Mouse (Mus musculus) natural killer cell, adult 2 months (primary cell): ENCODE data around the gene Pnkp.
"Not testable (repeated sequence)": the region's sequence is repeated elsewhere in the genome, so short reads cannot be mapped to it uniquely, and the experiment has no call there.

Source experiments
- DNase-seq, 2 experiments: peaks; one replicate each; pipeline ENCODE4 v3.0.0; 2022; ENCODE audit warnings: low spot score in 2 of 2

Gene Pnkp

DNA sequence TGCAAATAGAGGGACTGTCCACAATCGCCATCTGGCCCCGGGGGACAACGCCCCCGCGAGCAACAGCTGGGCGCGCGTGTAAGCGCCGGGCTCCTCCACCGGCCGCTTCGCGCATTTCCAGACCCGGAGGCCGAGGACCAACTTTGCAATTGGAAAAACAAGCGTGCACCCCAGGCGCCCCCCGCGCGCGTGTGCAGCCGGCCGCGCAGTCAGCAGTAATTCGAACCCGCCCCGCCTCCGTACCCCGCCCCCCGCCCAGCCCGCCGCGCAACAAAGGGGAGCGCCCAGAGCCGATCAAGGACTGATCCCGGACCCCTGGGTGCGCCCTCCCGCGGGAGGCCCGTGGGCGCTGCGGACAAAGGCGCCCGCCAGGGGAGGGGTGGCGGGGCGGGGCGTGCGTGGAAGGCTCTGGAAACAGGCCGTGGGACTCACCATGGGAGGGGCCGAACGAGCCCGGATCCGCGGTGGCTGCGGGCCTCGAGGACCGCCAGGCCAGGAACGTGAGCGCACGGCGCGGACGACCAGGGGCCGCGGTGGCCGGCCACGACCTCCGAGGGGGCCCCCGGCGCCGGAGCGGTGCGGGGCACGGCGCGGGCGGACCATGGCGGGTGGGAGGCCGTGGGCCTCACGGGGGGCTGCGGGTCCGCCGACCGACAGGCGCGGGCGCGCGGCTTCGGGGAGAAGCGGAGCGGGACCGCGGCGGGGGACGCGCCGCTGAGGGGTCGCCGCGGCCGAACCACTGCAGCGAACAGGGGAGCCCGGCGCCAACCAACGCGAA, 12.2 kb downstream of the Pnkp start:
- no peak for DNase-seq

- DNase-seq = peak; percentile 67 to 79
These were observed 13.0 kb downstream of the Pnkp start, which contains the start of gene Ptov1 for GRCm38 (mm10) chr7:44869697-44870528. Gene Ptov1 (minus strand): TSS chr7:44869788.

DNA sequence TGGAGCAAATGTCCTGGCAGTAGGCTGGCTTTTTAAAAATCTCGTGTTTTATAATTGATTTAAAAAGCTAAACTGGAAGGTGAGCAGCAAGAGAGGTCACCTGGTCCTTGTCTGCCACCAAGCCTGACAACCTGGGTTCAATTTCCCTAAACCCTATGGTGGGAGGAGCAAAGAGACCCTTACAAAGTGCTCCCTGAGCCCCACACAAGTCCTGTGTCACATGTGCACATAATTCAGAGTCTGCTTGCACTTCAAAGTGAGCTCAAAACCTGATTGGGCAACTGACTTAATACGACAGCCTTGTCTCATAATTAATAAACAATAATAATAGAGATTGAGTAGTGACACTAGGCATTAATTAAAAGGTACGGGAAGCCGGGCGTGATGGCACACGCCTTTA, 13.7 kb downstream of the Pnkp start:
- DNase-seq = no peak

DNA sequence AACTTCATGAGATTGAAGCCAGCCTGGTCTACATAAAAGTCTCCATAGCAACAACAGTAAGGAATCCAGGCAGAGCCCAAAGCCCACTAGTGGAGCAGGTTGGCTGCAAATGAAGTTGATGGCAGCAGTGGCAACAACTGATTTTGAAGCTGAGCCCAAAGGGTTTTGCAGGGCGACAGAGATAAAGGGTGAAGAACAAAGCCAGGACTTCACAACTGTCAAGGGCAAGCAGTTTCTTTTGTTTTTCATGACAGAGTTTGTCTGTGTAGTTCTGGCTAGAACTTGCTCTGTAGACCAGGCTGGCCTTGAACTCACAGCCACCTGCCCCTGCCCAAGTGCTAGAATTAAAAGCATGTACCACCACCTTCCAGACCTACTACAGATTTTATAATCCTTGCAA, 14.2 kb downstream of the Pnkp start:
- DNase-seq = no peak

GRCm38 (mm10) chr7:44871774-44872173, 14.8 kb downstream of the Pnkp start:
- DNase-seq = not testable (repeated sequence)

DNA sequence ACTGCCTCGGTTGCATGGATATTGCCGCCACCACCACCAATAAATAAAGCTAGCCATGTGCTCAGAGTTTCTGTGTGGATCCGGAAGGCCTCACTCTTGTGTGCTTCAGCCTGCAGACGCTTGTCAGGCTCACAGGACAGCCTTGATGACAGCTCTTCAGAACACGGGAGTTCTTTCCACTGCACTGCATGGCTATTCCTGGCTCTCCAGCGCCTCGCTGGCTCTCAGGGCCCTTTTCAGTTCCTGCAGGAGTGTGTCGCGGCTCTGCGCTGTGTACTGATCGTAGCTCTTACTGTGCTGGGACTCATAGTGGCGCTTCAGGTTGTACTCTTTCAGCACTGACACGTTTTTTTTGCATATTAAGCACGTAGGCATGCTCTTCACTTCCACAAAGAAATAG, 20.9 kb downstream of the Pnkp start:
- DNase-seq = no peak

GRCm38 (mm10) chr7:44883036-44883435, 26.1 kb downstream of the Pnkp start:
- DNase-seq = no peak

- no peak for DNase-seq
These were observed 27.7 kb downstream of the Pnkp start for GRCm38 (mm10) chr7:44884637-44885036.

DNA sequence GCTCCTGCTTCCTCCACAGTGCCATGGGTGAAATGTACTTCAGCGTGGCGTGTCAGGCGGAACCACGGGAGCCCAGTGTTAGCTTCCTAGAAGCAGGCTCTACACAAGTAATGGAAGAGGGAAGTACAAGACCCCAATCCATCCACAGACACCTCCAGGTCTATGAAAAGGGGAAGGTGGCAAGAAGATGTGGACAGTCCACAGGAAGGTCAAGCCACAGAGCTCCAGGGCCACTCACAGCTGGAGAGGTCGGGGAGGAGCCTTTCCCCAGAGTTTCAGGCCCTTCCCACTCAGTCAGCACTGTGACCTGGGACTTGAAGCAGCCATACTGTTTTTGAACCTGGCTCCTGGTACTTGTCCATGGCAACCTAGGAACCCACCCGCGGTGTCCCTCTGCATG, 30.0 kb downstream of the Pnkp start:
- DNase-seq = no peak

GRCm38 (mm10) chr7:44888256-44889105, 31.5 kb downstream of the Pnkp start:
- DNase-seq = no peak

DNA sequence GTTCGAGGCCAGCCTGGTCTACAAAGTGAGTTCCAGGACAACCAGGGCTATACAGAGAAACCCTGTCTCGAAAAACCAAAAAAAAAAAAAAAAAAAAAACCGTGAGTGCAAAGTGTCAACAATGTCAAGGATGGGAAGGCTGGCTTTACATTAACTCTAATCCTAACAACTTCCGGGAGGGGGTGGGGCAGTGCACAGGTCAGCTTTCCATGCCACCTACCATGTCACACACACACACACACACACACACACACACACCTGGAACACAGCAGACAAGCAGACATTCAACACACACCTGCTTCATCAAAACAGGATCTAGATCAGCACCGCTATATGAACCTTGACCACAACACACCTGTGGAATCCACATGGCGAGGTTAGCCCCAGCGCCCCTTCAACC, 33.2 kb downstream of the Pnkp start:
- no peak for DNase-seq

DNA sequence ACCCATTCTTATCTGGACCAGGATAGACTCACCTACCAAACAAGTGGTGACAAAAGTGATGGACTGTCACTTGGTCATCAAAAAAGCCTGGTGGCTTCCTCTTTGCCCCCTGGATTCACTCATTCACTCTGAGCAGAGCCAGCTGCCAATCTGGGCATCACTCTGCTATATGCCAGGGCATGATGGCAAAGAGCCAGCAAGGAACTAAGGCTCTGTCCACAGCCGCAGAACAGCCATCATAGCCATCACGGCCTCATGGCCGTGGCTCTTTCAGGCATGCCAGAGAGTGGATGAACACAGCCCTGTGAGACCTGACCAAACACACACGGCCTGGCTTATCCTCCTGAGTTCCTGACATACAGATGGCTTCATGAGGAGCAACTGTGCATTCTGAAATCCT, 33.8 kb downstream of the Pnkp start:
- no peak for DNase-seq

DNA sequence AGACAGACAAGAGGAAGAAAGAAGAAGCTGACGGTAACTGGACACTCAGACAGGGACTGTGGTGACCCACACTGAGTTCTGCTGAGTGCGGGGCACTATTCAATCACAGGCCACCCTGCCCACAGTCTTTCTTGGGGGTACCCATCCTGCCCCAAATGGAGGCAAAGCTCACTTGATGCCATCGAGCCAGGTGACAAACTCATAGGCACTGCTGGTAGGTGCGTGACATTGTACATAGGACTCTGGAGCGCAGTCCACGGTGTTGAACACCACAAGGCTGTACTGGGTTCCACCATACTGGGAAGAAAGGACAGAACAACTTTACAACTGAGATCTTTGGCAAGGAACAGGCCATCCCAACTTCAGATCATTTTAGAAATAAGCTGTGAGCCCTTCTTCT, 34.7 kb downstream of the Pnkp start:
- no peak for DNase-seq

DNA sequence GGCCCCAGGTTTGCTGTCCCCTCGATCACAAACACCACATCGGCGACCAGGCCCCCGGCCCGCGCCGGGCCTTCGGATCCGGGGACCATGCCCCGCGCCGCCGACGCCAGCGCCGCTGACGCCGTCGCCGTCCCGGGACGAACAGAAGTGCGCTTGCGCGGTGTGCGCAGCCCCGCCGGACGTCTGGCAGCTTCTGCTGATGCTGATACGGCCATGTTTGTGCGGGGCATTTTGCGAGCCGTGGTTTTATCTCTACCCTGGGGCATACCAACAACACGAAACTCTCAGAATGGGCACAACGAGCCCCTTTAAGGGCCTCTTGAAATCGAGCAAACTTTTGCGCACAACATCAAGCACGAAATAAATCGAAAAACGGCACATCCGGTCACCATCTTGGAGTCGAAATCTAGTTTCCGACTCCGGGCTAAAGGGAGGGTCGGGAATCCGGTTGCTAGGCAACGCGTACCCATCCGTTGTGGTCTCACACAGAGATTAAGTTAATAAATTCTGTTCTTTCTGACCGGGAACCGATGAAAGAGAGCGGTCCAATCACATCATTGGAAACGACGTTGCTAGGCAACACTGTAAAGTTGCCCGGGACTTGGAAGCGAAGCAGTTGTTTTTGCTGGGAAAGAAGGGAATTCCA, 35.5 kb downstream of the Pnkp start, which contains the start of gene Med25:
TSS of gene Med25 (minus strand) at position 437 of the 646 bp plus-strand sequence.
- peak; percentile 85 to 87 for DNase-seq

DNA sequence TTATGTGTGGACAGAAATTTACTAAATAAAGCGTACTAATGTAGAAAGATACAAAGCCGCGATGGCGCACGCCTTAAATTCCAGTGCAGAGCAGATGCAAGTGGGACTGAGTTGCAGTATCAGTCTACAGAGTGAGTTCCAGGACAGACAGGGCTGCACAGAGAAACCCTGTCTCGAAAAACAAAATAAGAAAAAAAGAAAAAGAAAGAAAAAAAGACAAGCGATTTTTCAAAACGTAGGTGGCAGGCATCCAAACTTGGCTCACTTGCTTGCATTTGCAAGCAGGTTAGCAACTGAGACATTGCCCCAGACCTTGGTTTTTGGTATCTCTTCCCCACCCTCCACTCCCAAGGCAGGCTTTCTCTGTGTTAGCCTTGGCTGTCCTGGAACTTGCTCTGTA, 36.3 kb downstream of the Pnkp start:
- DNase-seq = no peak

DNA sequence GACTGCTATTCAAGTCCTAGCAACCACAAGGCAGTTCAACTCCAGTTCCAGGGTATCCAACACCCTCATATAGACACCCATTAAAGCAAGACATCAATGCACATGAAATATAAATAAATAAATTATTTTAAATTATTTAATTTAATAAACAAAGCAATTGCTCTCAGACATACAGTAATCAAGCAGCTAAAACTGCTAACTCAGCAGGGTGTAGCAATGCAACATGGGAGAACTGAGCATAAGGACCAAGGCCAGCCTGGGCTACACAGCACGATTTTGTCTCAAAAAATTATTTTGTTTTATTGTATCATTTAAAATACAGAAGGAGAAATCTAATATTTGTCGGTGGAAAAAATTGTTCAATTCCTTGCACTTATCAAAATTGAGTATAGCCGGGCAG, 37.2 kb downstream of the Pnkp start:
- no peak for DNase-seq

DNA sequence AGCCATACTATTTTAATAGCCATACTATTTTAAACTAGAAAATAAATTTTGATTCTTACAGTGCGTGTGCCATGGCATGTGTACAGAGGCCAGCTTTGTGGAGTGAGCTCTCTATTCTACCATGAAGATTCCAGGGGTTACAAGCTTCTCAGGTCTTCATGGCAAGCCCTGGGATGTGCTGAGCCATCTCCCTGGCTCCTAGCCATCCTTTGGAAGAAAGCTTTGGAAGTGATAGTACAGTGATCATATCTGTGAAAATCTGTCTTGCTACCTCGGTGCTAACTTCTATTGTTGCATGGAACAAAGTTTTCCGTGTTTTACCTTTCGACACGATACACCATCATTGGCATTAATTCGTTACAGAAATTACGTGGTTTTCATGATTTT, 38.3 kb downstream of the Pnkp start:
- DNase-seq = no peak

- DNase-seq = peak; percentile 88
These were observed 38.9 kb downstream of the Pnkp start, which contains the start of gene Fuz for GRCm38 (mm10) chr7:44895593-44896434. Gene Fuz (plus strand): TSS chr7:44896079.

GRCm38 (mm10) chr7:44896499-44896898, 39.6 kb downstream of the Pnkp start:
- DNase-seq = no peak

DNA sequence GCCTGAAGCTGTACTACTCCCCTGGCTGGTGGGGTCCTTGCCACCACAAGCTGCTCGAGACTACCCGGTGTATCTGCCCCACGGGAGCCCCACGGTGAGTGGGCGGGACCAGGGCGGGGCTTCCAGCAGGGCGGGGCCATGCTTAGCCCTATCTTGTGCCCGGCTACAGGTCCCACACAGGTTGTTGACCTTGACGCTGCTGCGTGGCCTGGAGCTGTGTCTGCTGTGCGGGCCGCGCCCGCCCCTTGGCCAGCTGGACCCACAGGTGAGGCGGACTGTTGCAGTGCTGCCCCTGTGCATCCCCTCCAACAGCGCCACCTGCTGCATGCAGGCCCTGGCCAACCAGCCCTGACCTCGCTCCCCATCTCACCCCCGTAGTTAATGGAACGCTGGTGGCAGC, 41.7 kb downstream of the Pnkp start:
- no peak for DNase-seq

DNA sequence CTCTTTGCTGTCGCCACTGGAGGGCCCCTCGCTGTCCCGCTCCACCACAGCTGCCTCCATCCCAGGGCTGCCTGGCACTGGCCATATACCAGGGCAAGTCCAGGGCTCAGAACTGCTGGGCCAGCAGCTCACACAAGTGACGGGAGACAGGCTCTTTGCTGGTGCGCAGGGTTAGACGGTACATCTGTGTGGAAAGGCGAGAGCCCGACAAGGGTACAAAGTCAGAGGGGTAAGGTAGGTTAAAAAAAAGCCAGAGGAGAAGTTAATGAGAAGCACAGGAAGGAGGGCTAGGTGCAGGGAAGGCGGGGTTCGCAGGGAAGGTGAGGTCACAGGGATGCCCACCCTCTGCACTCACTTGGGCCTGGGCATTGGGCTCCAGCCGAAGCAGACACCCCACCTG, 43.7 kb downstream of the Pnkp start:
- no peak for DNase-seq
